Mouse (Mus musculus): ENCODE data around the gene Lama4. TPM values are rescaled to one million over a fixed set of nuclear protein-coding genes. Genes with fewer than 3 reads are reported as not detected.

The Lama4 gene
- polyA plus RNA-seq, 1 experiment: 6.3 TPM

- TF ChIP-seq CTCF (IDR thresholded peaks at IDR 0.05; ENCODE audit: extremely low read depth, insufficient read depth, low read length) (no peak), POLR2A (IDR thresholded peaks at IDR 0.05; ENCODE audit: extremely low read depth, insufficient read depth, low read length) (no peak)
- Histone ChIP-seq H3K27ac (ENCODE audit: insufficient read depth, low read length) (no peak overlapping the region), H3K4me1 (ENCODE audit: control insufficient read depth, insufficient read depth, low read length) (no peaks in the 10 kb centered on the region; the same call in 1 of the 2 replicates), H3K4me3 (ENCODE audit: insufficient read depth, low read length) (no peak overlapping the region)
These were observed 20.7 kb downstream of the Lama4 start for GRCm38 (mm10) chr10:38986053-38986452.

GRCm38 (mm10) chr10:38992827-38993226 is 27.5 kb downstream of the Lama4 start:
- no peak for TF ChIP-seq CTCF (IDR thresholded peaks at IDR 0.05; ENCODE audit: extremely low read depth, insufficient read depth, low read length)
- TF ChIP-seq POLR2A (IDR thresholded peaks at IDR 0.05; ENCODE audit: extremely low read depth, insufficient read depth, low read length): no peak
- H3K4me1 ChIP-seq (ENCODE audit: control insufficient read depth, insufficient read depth, low read length): no peaks in the 10 kb centered on the region

GRCm38 (mm10) chr10:38993632-38994424 is 28.5 kb downstream of the Lama4 start:
- no peaks in the 10 kb centered on the region for H3K4me1 ChIP-seq (ENCODE audit: control insufficient read depth, insufficient read depth, low read length)
- TF ChIP-seq POLR2A (IDR thresholded peaks at IDR 0.05; ENCODE audit: extremely low read depth, insufficient read depth, low read length) (no peak), CTCF (IDR thresholded peaks at IDR 0.05; ENCODE audit: extremely low read depth, insufficient read depth, low read length) (no peak)
- no peak overlapping the region for H3K27ac ChIP-seq (ENCODE audit: insufficient read depth, low read length)
- H3K4me3 ChIP-seq (ENCODE audit: insufficient read depth, low read length): no peak overlapping the region

More at GRCm38 (mm10) chr10:38992827-38993226, 27.5 kb downstream of the Lama4 start:
- Histone ChIP-seq H3K27ac (ENCODE audit: insufficient read depth, low read length) (no peak overlapping the region), H3K4me3 (ENCODE audit: insufficient read depth, low read length) (no peak overlapping the region)

- TF ChIP-seq CTCF (IDR thresholded peaks at IDR 0.05; ENCODE audit: extremely low read depth, insufficient read depth, low read length): no peak
- TF ChIP-seq POLR2A (IDR thresholded peaks at IDR 0.05; ENCODE audit: extremely low read depth, insufficient read depth, low read length): no peak
- no peak overlapping the region for H3K4me3 ChIP-seq (ENCODE audit: insufficient read depth, low read length)
- H3K4me1 ChIP-seq (ENCODE audit: control insufficient read depth, insufficient read depth, low read length): no peaks in the 10 kb centered on the region
These were observed 29.6 kb downstream of the Lama4 start for GRCm38 (mm10) chr10:38994719-38995450.

GRCm38 (mm10) chr10:38995896-38996295 is 30.6 kb downstream of the Lama4 start:
- no peak overlapping the region for H3K27ac ChIP-seq (ENCODE audit: insufficient read depth, low read length)
- TF ChIP-seq CTCF (IDR thresholded peaks at IDR 0.05; ENCODE audit: extremely low read depth, insufficient read depth, low read length): no peak
- no peak for TF ChIP-seq POLR2A (IDR thresholded peaks at IDR 0.05; ENCODE audit: extremely low read depth, insufficient read depth, low read length)

More at GRCm38 (mm10) chr10:38994719-38995450, 29.6 kb downstream of the Lama4 start:
- no peak overlapping the region for H3K27ac ChIP-seq (ENCODE audit: insufficient read depth, low read length)

GRCm38 (mm10) chr10:39000951-39001350 is 35.6 kb downstream of the Lama4 start:
- H3K4me3 ChIP-seq (ENCODE audit: insufficient read depth, low read length): no peak overlapping the region
- H3K27ac ChIP-seq (ENCODE audit: insufficient read depth, low read length): no peak overlapping the region
- TF ChIP-seq POLR2A (IDR thresholded peaks at IDR 0.05; ENCODE audit: extremely low read depth, insufficient read depth, low read length) (no peak), CTCF (IDR thresholded peaks at IDR 0.05; ENCODE audit: extremely low read depth, insufficient read depth, low read length) (no peak)
- H3K4me1 ChIP-seq (ENCODE audit: control insufficient read depth, insufficient read depth, low read length): no peaks in the 10 kb centered on the region

More at GRCm38 (mm10) chr10:38995896-38996295, 30.6 kb downstream of the Lama4 start:
- H3K4me3 ChIP-seq (ENCODE audit: insufficient read depth, low read length): no peak overlapping the region
- H3K4me1 ChIP-seq (ENCODE audit: control insufficient read depth, insufficient read depth, low read length): no peaks in the 10 kb centered on the region

- Histone ChIP-seq H3K27ac (ENCODE audit: insufficient read depth, low read length) (no peak overlapping the region), H3K4me1 (ENCODE audit: control insufficient read depth, insufficient read depth, low read length) (no peaks in the 10 kb centered on the region), H3K4me3 (ENCODE audit: insufficient read depth, low read length) (no peak overlapping the region)
- TF ChIP-seq CTCF (IDR thresholded peaks at IDR 0.05; ENCODE audit: extremely low read depth, insufficient read depth, low read length) (no peak), POLR2A (IDR thresholded peaks at IDR 0.05; ENCODE audit: extremely low read depth, insufficient read depth, low read length) (no peak)
These were observed 37.2 kb downstream of the Lama4 start for GRCm38 (mm10) chr10:39002521-39002920.

- Histone ChIP-seq H3K4me1 (ENCODE audit: control insufficient read depth, insufficient read depth, low read length) (no peaks in the 10 kb centered on the region), H3K27ac (ENCODE audit: insufficient read depth, low read length) (no peak overlapping the region), H3K4me3 (ENCODE audit: insufficient read depth, low read length) (no peak overlapping the region)
- TF ChIP-seq CTCF (IDR thresholded peaks at IDR 0.05; ENCODE audit: extremely low read depth, insufficient read depth, low read length): no peak
- TF ChIP-seq POLR2A (IDR thresholded peaks at IDR 0.05; ENCODE audit: extremely low read depth, insufficient read depth, low read length): no peak
These were observed 38.2 kb downstream of the Lama4 start for GRCm38 (mm10) chr10:39003520-39003919.

- TF ChIP-seq POLR2A (IDR thresholded peaks at IDR 0.05; ENCODE audit: extremely low read depth, insufficient read depth, low read length): no peak
- TF ChIP-seq CTCF (IDR thresholded peaks at IDR 0.05; ENCODE audit: extremely low read depth, insufficient read depth, low read length): no peak
- Histone ChIP-seq H3K4me3 (ENCODE audit: insufficient read depth, low read length) (no peak overlapping the region), H3K4me1 (ENCODE audit: control insufficient read depth, insufficient read depth, low read length) (no peaks in the 10 kb centered on the region), H3K27ac (ENCODE audit: insufficient read depth, low read length) (no peak overlapping the region)
These were observed 40.2 kb downstream of the Lama4 start for GRCm38 (mm10) chr10:39005494-39005893.
